Mouse (Mus musculus): Measurements from ENCODE around the gene Cdk5r2. TPM values are rescaled to one million over a fixed set of nuclear protein-coding genes. Genes with fewer than 3 reads are reported as not detected.
A peak's percentile ranks its signal among the peaks of the same experiment; 100 is the strongest.
"Not testable (repeated sequence)": the region's sequence is repeated elsewhere in the genome, so short reads cannot be mapped to it uniquely, and the experiment has no call there.

The Cdk5r2 gene
- polyA plus RNA-seq (2016; fragmentation: Nextera tagmentation; extraction: Ambion mirVana), result not detected in 2 replicates

DNA sequence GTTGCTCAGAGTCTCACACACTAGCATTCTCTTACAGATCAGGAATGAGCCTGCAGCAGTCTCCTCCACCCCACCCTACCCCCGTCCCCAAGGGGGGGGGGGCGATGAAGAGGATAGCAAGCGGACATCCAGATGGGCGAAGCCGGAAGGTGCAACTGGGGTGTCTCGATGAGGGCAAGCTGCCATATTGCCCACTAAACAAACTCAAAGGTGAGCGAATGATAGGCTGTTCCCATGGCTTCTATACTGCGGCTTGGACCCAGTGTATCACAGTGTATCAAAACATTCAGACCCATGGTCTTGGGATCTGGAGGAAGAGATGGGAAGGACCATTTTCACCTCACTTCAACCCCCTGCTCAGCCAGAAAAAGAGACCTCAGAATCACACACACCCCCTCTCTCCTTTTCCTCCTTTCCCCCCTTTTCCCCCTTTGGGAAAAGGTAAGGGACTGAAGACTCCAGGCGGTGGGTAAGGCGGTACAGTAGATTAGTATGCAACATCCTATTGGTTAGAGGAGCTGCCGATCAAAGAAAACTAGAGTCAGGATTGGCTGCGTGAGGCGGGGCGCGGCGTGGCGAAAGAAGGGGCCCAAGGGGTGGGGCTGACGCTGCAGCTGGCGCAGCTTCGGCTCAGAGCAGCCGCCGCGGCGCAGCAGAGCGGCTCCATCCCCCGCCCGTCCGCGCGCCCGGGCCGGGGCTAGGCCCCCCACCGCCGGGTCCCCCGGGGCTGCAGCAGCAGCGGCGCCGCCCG, at the start of gene Cdk5r2:
Cdk5r2 (plus strand) TSS at position 629 of the 751 bp plus-strand sequence.
- H3K27me3 ChIP-seq (ENCODE audit: insufficient read depth, poor library complexity, severe bottlenecking), result peaks cover 100% of the 10 kb centered on the region
- 2% methylated on average over 39 of the region's 39 CpGs for WGBS
- peaks cover 28% of the 10 kb centered on the region for H3K4me1 ChIP-seq

GRCm38 (mm10) chr1:74805340-74805835, 49.3 kb upstream of the Cdk5r2 start:
- no peaks in the 10 kb centered on the region for H3K36me3 ChIP-seq
- WGBS, result 15% methylated on average over 4 of the region's 4 CpGs
- H3K27ac ChIP-seq, result no peak overlapping the region
- peaks cover 55% of the 10 kb centered on the region for H3K4me1 ChIP-seq
- no peak for DNase-seq (ENCODE audit: low spot score)
- H3K27me3 ChIP-seq (ENCODE audit: insufficient read depth, poor library complexity, severe bottlenecking), result peaks cover 100% of the 10 kb centered on the region
- H3K4me3 ChIP-seq, result no peak overlapping the region
- no peaks in the 10 kb centered on the region for H3K9me3 ChIP-seq

More for the DNA sequence above, at the start of gene Cdk5r2:
- H3K27ac ChIP-seq, result peak within 1 kb of the TSS; percentile 59; the same call in 1 of the 2 replicates
- no peaks in the 10 kb centered on the region for H3K9me3 ChIP-seq
- DNase-seq (ENCODE audit: low spot score), result peak; percentile 85
- peak within 1 kb of the TSS; percentile 70 for H3K4me3 ChIP-seq
- H3K36me3 ChIP-seq, result no peaks in the 10 kb centered on the region

DNA sequence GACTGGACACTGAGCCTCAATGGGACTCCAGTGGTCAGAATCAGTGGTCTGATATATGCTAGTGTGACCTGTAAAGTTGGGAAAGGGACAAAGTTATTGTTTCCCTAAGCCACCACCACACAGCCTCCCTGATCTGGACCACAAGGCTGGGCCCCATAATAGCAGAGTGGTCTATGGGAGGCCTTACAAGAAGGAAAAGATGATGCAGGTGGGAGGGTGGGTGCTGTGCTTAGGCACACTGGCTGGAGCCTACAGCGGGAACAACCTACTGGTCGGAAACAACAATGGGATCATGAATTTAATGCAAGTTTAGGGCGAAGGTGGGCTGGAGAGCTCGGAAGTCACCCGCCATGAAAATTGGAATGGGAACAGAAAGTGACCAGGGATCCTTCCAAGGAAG, 48.9 kb upstream of the Cdk5r2 start:
- H3K27me3 ChIP-seq (ENCODE audit: insufficient read depth, poor library complexity, severe bottlenecking), result peaks cover 98% of the 10 kb centered on the region
- H3K27ac ChIP-seq, result no peak overlapping the region
- H3K9me3 ChIP-seq, result no peaks in the 10 kb centered on the region
- peaks cover 51% of the 10 kb centered on the region for H3K4me1 ChIP-seq
- H3K4me3 ChIP-seq, result no peak overlapping the region
- WGBS, result 7% methylated on average over 5 of the region's 5 CpGs
- no peaks in the 10 kb centered on the region for H3K36me3 ChIP-seq
- no peak for DNase-seq (ENCODE audit: low spot score)

- Histone ChIP-seq H3K27me3 (ENCODE audit: insufficient read depth, poor library complexity, severe bottlenecking) (peaks cover 98% of the 10 kb centered on the region), H3K36me3 (no peaks in the 10 kb centered on the region), H3K4me1 (peaks cover 50% of the 10 kb centered on the region), H3K9me3 (no peaks in the 10 kb centered on the region), H3K4me3 (peak overlapping the region; percentile 45), H3K27ac (no peak overlapping the region)
- 1% methylated on average over 38 of the region's 38 CpGs for WGBS
- DNase-seq (ENCODE audit: low spot score), result no peak
These were observed 48.1 kb upstream of the Cdk5r2 start for GRCm38 (mm10) chr1:74806360-74807311.

DNA sequence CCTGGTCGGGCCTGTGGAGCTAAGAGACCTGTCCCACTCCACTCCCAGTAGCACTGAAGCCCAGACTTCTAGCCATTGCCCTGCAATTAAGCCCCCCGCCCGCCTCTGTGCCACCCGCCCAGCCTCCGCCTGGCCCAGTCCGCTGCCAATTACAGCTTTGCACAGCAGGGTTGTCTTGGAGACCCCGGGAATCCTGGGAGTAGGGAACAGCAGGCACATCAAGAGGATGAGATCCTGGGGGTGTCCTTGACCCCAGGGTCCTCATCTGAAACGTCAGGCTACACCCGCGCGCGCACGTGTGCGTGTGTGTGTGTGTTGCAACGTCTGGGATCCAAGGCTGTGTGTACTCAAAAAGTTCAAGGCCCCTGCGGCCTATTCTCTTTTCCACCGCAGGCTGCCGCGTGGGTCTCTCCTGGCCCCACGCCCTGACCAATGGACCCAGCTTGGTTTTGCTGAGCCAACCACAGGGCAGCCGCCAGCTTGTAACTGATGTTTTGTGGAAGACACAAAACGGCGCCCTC, 47.1 kb upstream of the Cdk5r2 start:
- Histone ChIP-seq H3K27me3 (ENCODE audit: insufficient read depth, poor library complexity, severe bottlenecking) (peaks cover 97% of the 10 kb centered on the region), H3K27ac (no peak overlapping the region), H3K9me3 (no peaks in the 10 kb centered on the region), H3K4me1 (peaks cover 47% of the 10 kb centered on the region), H3K4me3 (peak overlapping the region; percentile 45), H3K36me3 (no peaks in the 10 kb centered on the region)
- DNase-seq (ENCODE audit: low spot score), result no peak
- 5% methylated on average over 23 of the region's 23 CpGs for WGBS

- Histone ChIP-seq H3K27ac (no peak overlapping the region), H3K4me3 (peak overlapping the region; percentile 45), H3K27me3 (ENCODE audit: insufficient read depth, poor library complexity, severe bottlenecking) (peaks cover 97% of the 10 kb centered on the region), H3K9me3 (no peaks in the 10 kb centered on the region), H3K4me1 (peaks cover 42% of the 10 kb centered on the region), H3K36me3 (no peaks in the 10 kb centered on the region)
- peak; percentile 94 for DNase-seq (ENCODE audit: low spot score)
- WGBS, result under 1% methylated on average over 16 of the region's 16 CpGs
These were observed 46.7 kb upstream of the Cdk5r2 start for GRCm38 (mm10) chr1:74808078-74808477.

DNA sequence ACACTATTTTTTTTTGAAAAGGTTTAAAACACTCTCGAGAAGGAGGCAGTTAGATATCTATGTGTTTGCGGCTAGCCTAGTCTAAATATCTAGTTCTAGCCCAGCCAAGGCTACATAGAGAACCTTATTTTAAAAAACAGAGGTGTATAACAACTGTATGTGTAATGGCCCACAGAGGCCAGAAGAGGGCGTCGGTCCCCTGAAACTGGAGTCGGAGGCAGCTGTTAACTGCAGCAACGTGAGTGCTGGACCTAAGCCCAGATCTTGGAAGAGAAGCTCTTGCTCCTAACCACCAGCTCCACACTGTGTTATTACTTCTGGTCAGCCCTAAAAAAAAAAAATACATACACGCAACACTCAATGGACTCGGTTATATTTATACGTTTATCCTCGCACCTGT, 45.7 kb upstream of the Cdk5r2 start:
- WGBS, result 56% methylated on average over 10 of the region's 10 CpGs
- Histone ChIP-seq H3K4me3 (no peak overlapping the region), H3K4me1 (peaks cover 34% of the 10 kb centered on the region), H3K27me3 (ENCODE audit: insufficient read depth, poor library complexity, severe bottlenecking) (peaks cover 97% of the 10 kb centered on the region), H3K9me3 (no peaks in the 10 kb centered on the region), H3K36me3 (no peaks in the 10 kb centered on the region), H3K27ac (no peak overlapping the region)
- DNase-seq (ENCODE audit: low spot score), result no peak

DNA sequence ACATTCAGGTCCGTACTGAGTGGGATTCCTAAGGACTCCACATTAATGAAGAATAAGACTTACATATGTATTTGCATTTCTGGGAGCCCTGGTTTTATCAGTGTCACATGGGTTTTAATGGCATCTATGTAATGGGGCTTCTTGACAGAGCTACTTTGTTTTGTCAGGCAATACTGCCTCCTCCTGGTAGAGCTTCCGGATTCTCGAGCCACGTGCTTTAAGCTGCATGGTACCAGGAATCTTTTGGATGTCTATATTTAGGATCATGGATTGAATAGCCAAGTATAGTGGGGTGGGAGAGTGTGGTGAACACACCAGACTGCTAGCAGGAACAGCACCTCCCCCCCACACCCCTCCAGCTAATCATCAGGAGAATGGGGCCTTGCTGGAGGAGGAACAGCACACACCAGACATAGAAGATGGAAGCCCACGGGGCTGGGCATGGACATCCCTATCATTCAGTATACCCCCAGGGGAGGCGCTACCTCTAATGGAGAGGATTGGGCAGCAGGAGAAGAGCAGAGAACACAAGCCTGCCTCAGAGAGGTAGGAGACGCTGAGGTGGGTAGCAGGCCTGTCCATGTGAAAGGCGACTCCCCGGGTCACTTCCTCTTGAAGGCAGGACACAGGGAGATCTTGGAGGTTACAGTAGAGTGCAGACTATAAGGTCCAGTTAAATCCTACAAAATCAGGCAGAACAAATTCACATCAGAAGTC, 39.6 kb upstream of the Cdk5r2 start:
- H3K9me3 ChIP-seq, result no peaks in the 10 kb centered on the region
- no peaks in the 10 kb centered on the region for H3K36me3 ChIP-seq
- 69% methylated on average over 9 of the region's 9 CpGs for WGBS
- H3K4me3 ChIP-seq, result no peak overlapping the region
- peaks cover 14% of the 10 kb centered on the region; the same call in 1 of the 2 replicates for H3K4me1 ChIP-seq
- no peak overlapping the region for H3K27ac ChIP-seq
- H3K27me3 ChIP-seq (ENCODE audit: insufficient read depth, poor library complexity, severe bottlenecking), result peaks cover 37% of the 10 kb centered on the region
- no peak for DNase-seq (ENCODE audit: low spot score)

DNA sequence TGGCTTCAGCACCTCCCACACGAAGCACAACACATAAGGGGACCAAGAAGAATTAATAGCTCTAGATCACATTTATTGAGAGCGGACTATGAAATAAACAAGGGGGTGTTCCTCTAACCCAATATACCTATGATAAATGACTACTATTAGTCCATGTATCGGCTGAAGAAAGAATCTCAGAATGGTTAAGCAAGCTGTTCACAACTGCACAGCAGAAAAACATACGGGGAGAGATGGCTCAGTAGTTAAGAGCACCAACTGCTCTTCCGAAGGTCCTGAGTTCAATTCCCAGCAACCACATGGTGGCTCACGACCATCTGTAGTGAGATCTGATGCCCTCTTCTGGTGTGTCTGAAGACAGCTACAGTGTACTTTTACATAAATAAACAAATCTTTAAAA, 38.8 kb upstream of the Cdk5r2 start:
- 87% methylated on average over 6 of the region's 6 CpGs for WGBS
- H3K36me3 ChIP-seq, result not testable (repeated sequence)

GRCm38 (mm10) chr1:74816612-74817199, 38.0 kb upstream of the Cdk5r2 start:
- peak; percentile 96 for DNase-seq (ENCODE audit: low spot score)
- H3K36me3 ChIP-seq, result no peaks in the 10 kb centered on the region
- H3K27me3 ChIP-seq (ENCODE audit: insufficient read depth, poor library complexity, severe bottlenecking), result peaks cover 23% of the 10 kb centered on the region
- H3K4me3 ChIP-seq, result peak overlapping the region; percentile 79
- H3K9me3 ChIP-seq, result no peaks in the 10 kb centered on the region
- WGBS, result 8% methylated on average over 38 of the region's 38 CpGs
- peak overlapping the region; percentile 93 for H3K27ac ChIP-seq
- H3K4me1 ChIP-seq, result peaks cover 14% of the 10 kb centered on the region; the same call in 1 of the 2 replicates

More for the DNA sequence above, 38.8 kb upstream of the Cdk5r2 start:
- Histone ChIP-seq H3K27me3 (ENCODE audit: insufficient read depth, poor library complexity, severe bottlenecking) (peaks cover 30% of the 10 kb centered on the region), H3K4me1 (peaks cover 14% of the 10 kb centered on the region; the same call in 1 of the 2 replicates)
- not testable (repeated sequence) for H3K4me3 ChIP-seq; H3K27ac ChIP-seq; H3K9me3 ChIP-seq; DNase-seq (ENCODE audit: low spot score)

GRCm38 (mm10) chr1:74817219-74817618, 37.5 kb upstream of the Cdk5r2 start:
- no peak for DNase-seq (ENCODE audit: low spot score)
- Histone ChIP-seq H3K36me3 (no peaks in the 10 kb centered on the region), H3K27ac (peak overlapping the region; percentile 93), H3K27me3 (ENCODE audit: insufficient read depth, poor library complexity, severe bottlenecking) (peaks cover 18% of the 10 kb centered on the region), H3K4me3 (peak overlapping the region; percentile 79), H3K9me3 (no peaks in the 10 kb centered on the region), H3K4me1 (peaks cover 14% of the 10 kb centered on the region; the same call in 1 of the 2 replicates)
- 18% methylated on average over 14 of the region's 14 CpGs for WGBS

DNA sequence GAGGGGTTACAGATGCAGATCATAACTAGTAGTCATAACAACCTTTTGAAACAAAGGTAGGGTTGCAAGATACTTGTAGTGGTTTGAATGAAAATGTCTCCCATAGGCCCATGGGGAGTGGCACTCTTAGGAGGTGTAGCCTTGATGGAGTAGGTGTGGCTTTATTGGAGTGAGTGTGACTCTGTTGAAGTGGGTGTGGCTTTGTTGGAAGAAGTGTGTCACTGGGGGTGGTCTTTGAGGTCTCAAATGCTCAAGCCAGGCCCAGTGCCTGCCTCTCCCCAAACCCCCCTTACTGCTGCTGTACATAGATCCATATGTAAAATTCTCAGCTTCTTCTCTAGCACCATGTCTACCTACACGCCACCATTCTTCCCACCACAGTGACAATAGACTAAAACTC, 36.2 kb upstream of the Cdk5r2 start:
- H3K36me3 ChIP-seq, result no peaks in the 10 kb centered on the region
- H3K9me3 ChIP-seq, result no peaks in the 10 kb centered on the region
- peaks cover 14% of the 10 kb centered on the region; the same call in 1 of the 2 replicates for H3K4me1 ChIP-seq
- no peak overlapping the region for H3K4me3 ChIP-seq
- H3K27me3 ChIP-seq (ENCODE audit: insufficient read depth, poor library complexity, severe bottlenecking), result peaks cover 5% of the 10 kb centered on the region
- no peak for DNase-seq (ENCODE audit: low spot score)
- H3K27ac ChIP-seq, result no peak overlapping the region
- WGBS, result 97% methylated on average over 1 of the region's 1 CpGs

All from heart, embryonic 10.5 days (tissue).